Comparison of ENCODE assay signal across 12 mouse cellular contexts in genomic region chr4:133256820-133257219, GRCm38 (mm10). TPM values are rescaled to one million over a fixed set of nuclear protein-coding genes. Genes with fewer than 3 reads are reported as not detected.
A peak's percentile ranks its signal among the peaks of the same experiment; 100 is the strongest.
DNase-seq lines count a peak whose midpoint lies in the region; ATAC-seq and TF ChIP-seq lines count a peak whose summit lies in the region.
"Had no signal": no experiment of that assay in that cellular context is flagged by ENCODE, and none has a peak within 500 bp of the region (broad histone marks: within the 10 kb centered on the region; RNA-seq: fewer than 3 reads in every experiment).

No protein-coding gene starts in this region.

- 16% methylated on average over 24 of the region's 24 CpGs for WGBS in heart, embryonic 12.5 days
- WGBS in midbrain, embryonic 10.5 days, result 20% methylated on average over 24 of the region's 24 CpGs
- WGBS in midbrain, embryonic 11.5 days, result 16% methylated on average over 24 of the region's 24 CpGs
- WGBS in kidney, postnatal 0 days, result 18% methylated on average over 24 of the region's 24 CpGs
- WGBS in stomach, embryonic 16.5 days, result 16% methylated on average over 24 of the region's 24 CpGs

- TF ChIP-seq CTCF in kidney, postnatal 0 days (IDR thresholded peaks at IDR 0.05; ENCODE audit: low read depth), result no peak

- H3K4me1 ChIP-seq in heart, embryonic 12.5 days (replicated peaks), result 0 out of 2 replicates have a peak, but pooled peaks cover 3% of the 10 kb centered on the region
- H3K4me1 ChIP-seq in midbrain, embryonic 10.5 days, result peaks cover 7% of the 10 kb centered on the region
- no peaks in the 10 kb centered on the region for H3K4me1 ChIP-seq in midbrain, embryonic 11.5 days (ENCODE audit: control insufficient read depth, insufficient read depth, low read length)
- H3K4me1 ChIP-seq in kidney, postnatal 0 days (replicated peaks; ENCODE audit: insufficient read depth, low read length), result no peaks in the 10 kb centered on the region; the same call in 1 of the 2 replicates
- H3K4me1 ChIP-seq in stomach, embryonic 16.5 days (ENCODE audit: control insufficient read depth, insufficient read depth, low read length), result 0 out of 2 replicates have a peak, but pooled peaks cover 5% of the 10 kb centered on the region
- H3K4me1 ChIP-seq: neural tube, embryonic 12.5 days had no signal

- no peak overlapping the region for H3K9ac ChIP-seq in heart, embryonic 12.5 days
- no peak overlapping the region for H3K9ac ChIP-seq in midbrain, embryonic 11.5 days (ENCODE audit: low read length)
- 0 out of 2 replicates have a peak overlapping the region, but pooled peaks have one; percentile 18 for H3K9ac ChIP-seq in kidney, postnatal 0 days (ENCODE audit: low read depth, low read length)
- H3K9ac ChIP-seq in stomach, embryonic 16.5 days (ENCODE audit: low read length), result peak overlapping the region; percentile 57
- H3K9ac ChIP-seq: neural tube, embryonic 12.5 days had no signal

- H3K4me3 ChIP-seq in heart, embryonic 12.5 days, result no peak overlapping the region
- H3K4me3 ChIP-seq in midbrain, embryonic 10.5 days, result 0 out of 2 replicates have a peak overlapping the region, but pooled peaks have one; percentile 14
- H3K4me3 ChIP-seq in midbrain, embryonic 11.5 days (ENCODE audit: low read depth, low read length), result no peak overlapping the region
- H3K4me3 ChIP-seq in kidney, postnatal 0 days (replicated peaks; ENCODE audit: low read depth, low read length), result no peak overlapping the region
- H3K4me3 ChIP-seq in stomach, embryonic 16.5 days (replicated peaks; ENCODE audit: low read length), result peak overlapping the region; percentile 22; the same call in 1 of the 2 replicates
- H3K4me3 ChIP-seq: neural tube, embryonic 12.5 days had no signal

- H3K27ac ChIP-seq in heart, embryonic 12.5 days (ENCODE audit: poor library complexity, severe bottlenecking), result no peak overlapping the region
- 0 out of 2 replicates have a peak overlapping the region, but pooled peaks have one; percentile 15 for H3K27ac ChIP-seq in midbrain, embryonic 10.5 days (replicated peaks)
- no peak overlapping the region for H3K27ac ChIP-seq in midbrain, embryonic 11.5 days (ENCODE audit: low read depth, low read length)
- H3K27ac ChIP-seq in kidney, postnatal 0 days, result no peak overlapping the region
- no peak overlapping the region for H3K27ac ChIP-seq in stomach, embryonic 16.5 days (ENCODE audit: low read length)
- H3K27ac ChIP-seq: macrophage; neural tube, embryonic 12.5 days had no signal

- intact Hi-C loops in left cerebral cortex, postnatal 10 days (cut with DNase I), result no loop called here

- peak overlapping the region; percentile 4 for H3K4me2 ChIP-seq in heart, embryonic 12.5 days
- H3K4me2 ChIP-seq in midbrain, embryonic 11.5 days, result no peak overlapping the region
- peak overlapping the region; percentile 30 for H3K4me2 ChIP-seq in kidney, postnatal 0 days (ENCODE audit: low read length)
- H3K4me2 ChIP-seq in stomach, embryonic 16.5 days (ENCODE audit: low read depth, low read length), result peak overlapping the region; percentile 51
- H3K4me2 ChIP-seq: neural tube, embryonic 12.5 days had no signal

- peaks cover 73% of the 10 kb centered on the region for H3K27me3 ChIP-seq in heart, embryonic 12.5 days (replicated peaks)
- peaks cover 72% of the 10 kb centered on the region for H3K27me3 ChIP-seq in midbrain, embryonic 10.5 days (ENCODE audit: low read depth, poor library complexity, severe bottlenecking)
- H3K27me3 ChIP-seq in midbrain, embryonic 11.5 days (ENCODE audit: control insufficient read depth, insufficient read depth, low read length), result peaks cover 18% of the 10 kb centered on the region
- H3K27me3 ChIP-seq in kidney, postnatal 0 days (ENCODE audit: insufficient read depth, low read length), result 0 out of 2 replicates have a peak, but pooled peaks cover 5% of the 10 kb centered on the region
- H3K27me3 ChIP-seq in stomach, embryonic 16.5 days (ENCODE audit: control insufficient read depth, insufficient read depth, low read length), result peaks cover 2% of the 10 kb centered on the region; the same call in 1 of the 2 replicates

- DNase-seq in heart, postnatal 4 days, result no peak
- no peak for DNase-seq in midbrain, embryonic 10.5 days (ENCODE audit: low spot score)
- DNase-seq in midbrain, embryonic 11.5 days (ENCODE audit: low spot score, missing footprints), result no peak
- DNase-seq in kidney, postnatal 0 days (ENCODE audit: low spot score), result no peak
- DNase-seq in left cerebral cortex, postnatal 10 days (ENCODE audit: extremely low spot score in 1 of 2, low spot score in 2 of 2), result no peak
- no peak for DNase-seq in cerebellum, adult 11 months
- DNase-seq: B cell, adult 2 months had no signal

- H3K9me3 ChIP-seq in heart, embryonic 12.5 days (replicated peaks), result no peaks in the 10 kb centered on the region
- H3K9me3 ChIP-seq in midbrain, embryonic 10.5 days (replicated peaks), result no peaks in the 10 kb centered on the region
- no peaks in the 10 kb centered on the region for H3K9me3 ChIP-seq in midbrain, embryonic 11.5 days (ENCODE audit: control insufficient read depth, low read length)
- H3K9me3 ChIP-seq in kidney, postnatal 0 days (replicated peaks; ENCODE audit: low read length), result no peaks in the 10 kb centered on the region
- H3K9me3 ChIP-seq in stomach, embryonic 16.5 days (replicated peaks; ENCODE audit: control insufficient read depth, low read length), result no peaks in the 10 kb centered on the region
- H3K9me3 ChIP-seq: neural tube, embryonic 12.5 days had no signal

- no peak for ATAC-seq in heart, embryonic 12.5 days (ENCODE audit: insufficient number of reproducible peaks, low FRiP score)
- no peak for ATAC-seq in midbrain, embryonic 11.5 days (ENCODE audit: low FRiP score)
- peak; percentile 40; the same call in 1 of the 2 replicates for ATAC-seq in kidney, postnatal 0 days (replicated peaks; ENCODE audit: low FRiP score, low read depth)
- ATAC-seq in stomach, embryonic 16.5 days (ENCODE audit: insufficient read depth, low FRiP score), result peak; percentile 26; the same call in 1 of the 2 replicates

- H3K36me3 ChIP-seq in heart, embryonic 12.5 days, result no peaks in the 10 kb centered on the region
- H3K36me3 ChIP-seq in midbrain, embryonic 10.5 days, result no peaks in the 10 kb centered on the region
- H3K36me3 ChIP-seq in midbrain, embryonic 11.5 days (ENCODE audit: control insufficient read depth, insufficient read depth, low read length), result no peaks in the 10 kb centered on the region
- no peaks in the 10 kb centered on the region for H3K36me3 ChIP-seq in kidney, postnatal 0 days (ENCODE audit: insufficient read depth, low read length)
- H3K36me3 ChIP-seq in stomach, embryonic 16.5 days (ENCODE audit: control insufficient read depth, insufficient read depth, low read length), result no peaks in the 10 kb centered on the region
- H3K36me3 ChIP-seq: neural tube, embryonic 12.5 days had no signal

RNA-seq across cellular contexts. Expression of gene Sytl1, which starts 6.1 kb away (rescaled TPM):
- 0.41 and 0.47 TPM in 2 replicates for polyA plus RNA-seq in heart, embryonic 12.5 days (2016; fragmentation: Nextera tagmentation; extraction: Ambion mirVana)
- under 1 TPM; 0.48 to 0.79 TPM for total RNA-seq in heart, postnatal 4 days (2021)
- 1.3 and 1.5 TPM in 2 replicates for polyA plus RNA-seq in midbrain, embryonic 10.5 days (2016; fragmentation: Nextera tagmentation; extraction: Ambion mirVana)
- polyA plus RNA-seq in midbrain, embryonic 11.5 days (2014; fragmentation: Nextera tagmentation; extraction: Ambion mirVana), result 0.37 and 0.83 TPM in 2 replicates
- 2.5 and 2.8 TPM in 2 replicates for polyA plus RNA-seq in kidney, postnatal 0 days (2015; fragmentation: Nextera tagmentation; extraction: Ambion mirVana)
- 52.0 and 76.1 TPM in 2 replicates for polyA plus RNA-seq in stomach, embryonic 16.5 days (2015; fragmentation: Nextera tagmentation; extraction: Ambion mirVana)
- under 1 TPM; 0.58 to 0.59 TPM for total RNA-seq in left cerebral cortex, postnatal 10 days (2021)
- polyA plus RNA-seq: macrophage had no signal

RNA-seq across cellular contexts. Expression of gene Map3k6, which starts 16.2 kb away (rescaled TPM):
- polyA plus RNA-seq in heart, embryonic 12.5 days (2016; fragmentation: Nextera tagmentation; extraction: Ambion mirVana), result 2.3 and 3.2 TPM in 2 replicates
- 1 to 10 TPM; 6.3 to 6.8 TPM for total RNA-seq in heart, postnatal 4 days (2021)
- 2.6 and 3.0 TPM in 2 replicates for polyA plus RNA-seq in midbrain, embryonic 10.5 days (2016; fragmentation: Nextera tagmentation; extraction: Ambion mirVana)
- 1.3 and 2.0 TPM in 2 replicates for polyA plus RNA-seq in midbrain, embryonic 11.5 days (2014; fragmentation: Nextera tagmentation; extraction: Ambion mirVana)
- 3.4 and 4.2 TPM in 2 replicates for polyA plus RNA-seq in kidney, postnatal 0 days (2015; fragmentation: Nextera tagmentation; extraction: Ambion mirVana)
- polyA plus RNA-seq in stomach, embryonic 16.5 days (2015; fragmentation: Nextera tagmentation; extraction: Ambion mirVana), result 17.1 and 21.0 TPM in 2 replicates
- 1 to 10 TPM; 1.3 to 4.8 TPM for total RNA-seq in left cerebral cortex, postnatal 10 days (2021)

RNA-seq across cellular contexts. Expression of gene Tmem222, which starts 20.8 kb away (rescaled TPM):
- 52.4 and 55.2 TPM in 2 replicates for polyA plus RNA-seq in heart, embryonic 12.5 days (2016; fragmentation: Nextera tagmentation; extraction: Ambion mirVana)
- total RNA-seq in heart, postnatal 4 days (2021), result 10 to 100 TPM; 35.1 to 35.6 TPM
- polyA plus RNA-seq in midbrain, embryonic 10.5 days (2016; fragmentation: Nextera tagmentation; extraction: Ambion mirVana), result 91.9 and 92.2 TPM in 2 replicates
- polyA plus RNA-seq in midbrain, embryonic 11.5 days (2014; fragmentation: Nextera tagmentation; extraction: Ambion mirVana), result 71.2 and 82.0 TPM in 2 replicates
- polyA plus RNA-seq in kidney, postnatal 0 days (2015; fragmentation: Nextera tagmentation; extraction: Ambion mirVana), result 74.5 and 81.2 TPM in 2 replicates
- 71.3 and 74.3 TPM in 2 replicates for polyA plus RNA-seq in stomach, embryonic 16.5 days (2015; fragmentation: Nextera tagmentation; extraction: Ambion mirVana)
- total RNA-seq in left cerebral cortex, postnatal 10 days (2021), result 10 to 100 TPM; 82.1 to 82.4 TPM

RNA-seq across cellular contexts. Expression of gene Gpr3, which starts 44.5 kb away (rescaled TPM):
- 0.27 and 0.37 TPM in 2 replicates for polyA plus RNA-seq in heart, embryonic 12.5 days (2016; fragmentation: Nextera tagmentation; extraction: Ambion mirVana)
- under 1 TPM; 0.20 to 0.45 TPM for total RNA-seq in heart, postnatal 4 days (2021)
- polyA plus RNA-seq in midbrain, embryonic 10.5 days (2016; fragmentation: Nextera tagmentation; extraction: Ambion mirVana), result 0.17 and 0.35 TPM in 2 replicates
- polyA plus RNA-seq in midbrain, embryonic 11.5 days (2014; fragmentation: Nextera tagmentation; extraction: Ambion mirVana), result 0.10 and 0.55 TPM in 2 replicates
- 0.11 and 0.54 TPM in 2 replicates for polyA plus RNA-seq in kidney, postnatal 0 days (2015; fragmentation: Nextera tagmentation; extraction: Ambion mirVana)
- polyA plus RNA-seq in stomach, embryonic 16.5 days (2015; fragmentation: Nextera tagmentation; extraction: Ambion mirVana), result 0.12 TPM in 1 of 2 replicates, not detected in the other
- total RNA-seq in left cerebral cortex, postnatal 10 days (2021), result 1 to 10 TPM; 5.1 to 5.2 TPM
- total RNA-seq: gastrocnemius, postnatal 36 days had no signal
- polyA plus RNA-seq: macrophage had no signal

RNA-seq across cellular contexts. Expression of gene Cd164l2, which starts 44.9 kb away (rescaled TPM):
- polyA plus RNA-seq in heart, embryonic 12.5 days (2016; fragmentation: Nextera tagmentation; extraction: Ambion mirVana), result 0.34 TPM in 1 of 2 replicates, not detected in the other
- total RNA-seq in heart, postnatal 4 days (2021), result not detected
- polyA plus RNA-seq in midbrain, embryonic 10.5 days (2016; fragmentation: Nextera tagmentation; extraction: Ambion mirVana), result 0.99 and 1.7 TPM in 2 replicates
- 0.23 and 0.47 TPM in 2 replicates for polyA plus RNA-seq in midbrain, embryonic 11.5 days (2014; fragmentation: Nextera tagmentation; extraction: Ambion mirVana)
- 19.1 and 19.6 TPM in 2 replicates for polyA plus RNA-seq in kidney, postnatal 0 days (2015; fragmentation: Nextera tagmentation; extraction: Ambion mirVana)
- polyA plus RNA-seq in stomach, embryonic 16.5 days (2015; fragmentation: Nextera tagmentation; extraction: Ambion mirVana), result 9.2 and 9.5 TPM in 2 replicates
- total RNA-seq in left cerebral cortex, postnatal 10 days (2021), result 1 to 10 TPM; 1.3 to 1.5 TPM
- polyA plus RNA-seq: macrophage had no signal

Comparison
In these comparisons a context has a peak if more than half of its experiments do, and no peak if none do; other contexts are left out.
1. H3K4me3 ChIP-seq: peak in midbrain, embryonic 10.5 days (single experiment) and stomach, embryonic 16.5 days (single experiment); none in heart, embryonic 12.5 days (single experiment), midbrain, embryonic 11.5 days (single experiment) and kidney, postnatal 0 days (single experiment).
2. ATAC-seq: peak in kidney, postnatal 0 days (single experiment) and stomach, embryonic 16.5 days (single experiment); none in heart, embryonic 12.5 days (single experiment) and midbrain, embryonic 11.5 days (single experiment).
3. H3K9ac ChIP-seq: peak in kidney, postnatal 0 days (single experiment) and stomach, embryonic 16.5 days (single experiment); none in heart, embryonic 12.5 days (single experiment) and midbrain, embryonic 11.5 days (single experiment).
4. RNA of gene Sytl1, which starts 6.1 kb away (polyA plus RNA-seq): 52.0 to 76.1 TPM in stomach, embryonic 16.5 days; 2.5 to 2.8 TPM in kidney, postnatal 0 days, 1.3 to 1.5 TPM in midbrain, embryonic 10.5 days, 0.41 to 0.47 TPM in heart, embryonic 12.5 days and 0.37 to 0.83 TPM in midbrain, embryonic 11.5 days; every median in the first group is over 10 times any median in the second.